Mouse (Mus musculus) frontal cortex, adult 2 months (tissue): Measurements from ENCODE around the gene Dmrt3. TPM values are rescaled to one million over a fixed set of nuclear protein-coding genes. Genes with fewer than 3 reads are reported as not detected.
A peak's percentile ranks its signal among the peaks of the same experiment; 100 is the strongest.

Experiments used
- DNase-seq, 2 experiments: peaks; one replicate each; pipeline ENCODE4 v3.0.0; 2022; ENCODE audit warnings: low spot score in 1 of 2; ENCODE audit errors: extremely low spot score in 1 of 2
- polyA plus RNA-seq: library from polyadenylated mRNA; depleted of rRNA; stranded (reverse); fragments of >200 nt; gene quantifications from 2 replicates; pipeline ENCODE4 v1.2.3, GENCODE M21; 2012

Gene Dmrt3
- polyA plus RNA-seq, 1 experiment, result not detected

- DNase-seq, result no peak
Measured at GRCm38 (mm10) chr19:25615889-25616288, 5.8 kb downstream of the Dmrt3 start.

DNA sequence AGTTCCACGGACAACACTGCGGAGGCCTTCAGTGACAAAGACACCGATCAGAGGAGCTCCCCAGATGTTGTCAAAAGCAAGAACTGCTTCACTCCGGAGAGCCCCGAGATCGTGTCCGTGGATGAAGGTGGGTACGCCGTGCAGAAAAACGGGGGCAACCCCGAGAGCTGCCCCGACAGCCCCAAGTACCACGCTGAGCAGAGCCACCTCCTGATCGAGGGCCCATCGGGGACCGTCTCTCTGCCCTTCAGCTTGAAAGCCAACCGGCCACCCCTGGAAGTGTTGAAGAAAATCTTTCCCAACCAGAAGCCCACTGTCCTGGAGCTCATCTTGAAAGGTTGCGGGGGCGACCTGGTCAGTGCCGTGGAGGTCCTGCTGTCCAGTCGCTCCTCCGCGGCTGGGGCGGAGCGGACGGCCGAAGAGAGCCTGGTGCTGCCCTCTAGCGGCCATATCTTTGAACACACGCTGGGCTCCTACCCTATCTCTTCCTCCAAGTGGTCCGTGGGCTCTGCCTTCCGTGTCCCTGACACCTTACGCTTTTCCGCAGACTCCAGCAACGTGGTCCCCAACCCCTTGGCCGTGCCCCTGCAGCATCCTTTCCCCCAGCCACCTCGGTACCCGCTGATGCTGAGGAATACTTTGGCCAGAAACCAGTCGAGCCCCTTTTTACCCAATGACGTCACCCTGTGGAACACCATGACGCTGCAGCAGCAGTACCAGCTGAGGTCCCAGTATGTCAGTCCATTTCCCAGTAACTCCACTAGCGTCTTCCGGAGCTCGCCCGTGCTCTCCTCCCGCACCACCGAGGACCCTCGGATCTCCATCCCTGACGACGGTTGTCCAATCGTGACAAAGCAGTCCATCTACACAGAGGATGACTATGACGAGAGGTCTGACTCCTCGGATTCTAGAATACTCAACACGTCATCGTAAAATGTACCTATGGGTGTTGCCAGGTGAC lies 12.5 kb downstream of the Dmrt3 start:
- DNase-seq, result peak in 1 of 2 experiments; percentile 71

DNA sequence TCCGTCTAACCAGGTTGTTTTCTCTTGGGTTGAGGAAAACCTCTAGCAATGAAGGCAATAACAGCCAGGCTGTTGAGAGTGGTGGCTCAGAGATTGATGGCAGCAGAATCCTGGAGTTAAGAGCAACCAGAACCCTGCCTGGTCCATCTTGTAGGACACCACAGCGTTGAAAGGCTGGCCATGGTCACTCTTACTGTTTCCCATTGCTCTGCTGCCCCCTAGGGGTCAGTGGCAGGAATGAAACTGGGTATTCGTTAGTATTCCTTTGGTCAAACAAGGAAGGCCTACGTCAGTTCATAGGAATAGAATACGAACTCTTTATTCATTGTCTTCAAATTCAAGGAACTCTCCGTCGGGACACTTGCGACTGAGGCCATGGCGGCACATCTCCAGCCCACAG lies 18.4 kb downstream of the Dmrt3 start:
- peak in 1 of 2 experiments; percentile 82 for DNase-seq

- no peak for DNase-seq
Measured at GRCm38 (mm10) chr19:25635119-25635518, 25.0 kb downstream of the Dmrt3 start.

GRCm38 (mm10) chr19:25635622-25636244 lies 25.6 kb downstream of the Dmrt3 start:
- DNase-seq, result peak; percentile 3 to 77

DNA sequence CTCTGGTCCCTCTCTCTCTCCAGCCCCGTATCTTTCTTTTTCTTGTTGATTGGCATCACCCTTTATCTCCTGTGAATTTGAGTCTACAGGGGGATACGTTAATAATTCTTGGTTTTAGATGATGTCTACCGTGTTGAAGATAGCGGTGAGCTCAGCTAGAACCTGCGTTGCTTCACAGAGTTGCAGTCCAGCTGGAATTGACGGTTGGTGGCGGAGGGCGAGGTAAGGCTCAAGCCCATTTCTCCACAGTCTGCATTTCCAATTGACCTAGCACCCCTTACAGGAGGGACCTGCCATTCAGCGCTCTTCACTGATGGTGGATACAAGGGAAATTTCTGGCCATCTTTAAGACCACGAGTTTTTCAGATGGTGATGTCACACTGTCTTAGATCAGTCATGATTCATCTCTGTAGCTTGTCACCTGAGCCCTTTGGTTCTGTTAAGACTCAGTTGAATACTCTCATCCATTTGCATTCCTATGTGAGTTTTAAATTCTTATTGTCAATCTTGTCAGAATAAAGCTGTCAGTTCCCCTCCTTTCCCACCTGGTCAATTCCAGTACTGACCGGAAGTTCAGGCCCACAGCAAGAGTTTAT lies 28.8 kb downstream of the Dmrt3 start:
- DNase-seq, result no peak

DNA sequence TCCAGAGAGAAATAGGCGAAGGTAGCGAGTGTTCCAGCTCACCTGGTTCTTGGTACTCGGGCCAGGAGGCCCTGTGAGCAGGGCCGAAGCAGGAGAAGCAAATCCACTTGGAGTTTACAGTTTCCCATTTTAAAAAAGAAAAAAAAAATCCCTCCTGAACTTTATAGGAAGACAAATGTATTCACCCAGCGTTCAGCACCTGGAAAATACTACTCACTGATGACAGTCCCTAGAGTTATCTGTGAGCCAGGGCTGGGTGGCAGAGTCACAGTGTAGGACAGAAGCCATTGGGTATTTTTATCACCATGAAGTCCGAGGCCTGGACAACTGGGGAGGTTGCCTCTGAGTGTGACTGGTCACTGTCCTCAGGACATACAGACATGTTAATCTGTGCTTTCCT lies 31.7 kb downstream of the Dmrt3 start:
- DNase-seq, result no peak

DNA sequence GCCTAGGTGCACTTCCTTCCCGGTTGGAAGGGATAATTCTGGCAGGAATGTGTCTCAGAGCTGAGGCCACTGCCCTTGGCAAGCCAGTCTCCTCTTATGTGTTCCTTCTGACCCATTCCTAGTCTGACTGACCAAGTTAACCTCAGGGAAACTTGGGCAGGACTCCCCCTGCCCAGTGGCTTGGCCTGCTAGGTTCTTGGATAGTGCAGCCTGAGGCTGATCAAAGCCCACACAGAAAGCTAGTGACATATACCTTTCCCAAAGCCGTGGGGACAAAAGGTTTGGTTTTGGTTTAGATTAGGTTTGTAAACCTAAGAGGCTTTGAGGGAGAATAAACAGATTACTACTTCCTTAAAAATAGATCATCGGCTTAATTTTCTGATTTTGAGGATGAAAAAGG lies 37.0 kb downstream of the Dmrt3 start:
- no peak for DNase-seq

DNA sequence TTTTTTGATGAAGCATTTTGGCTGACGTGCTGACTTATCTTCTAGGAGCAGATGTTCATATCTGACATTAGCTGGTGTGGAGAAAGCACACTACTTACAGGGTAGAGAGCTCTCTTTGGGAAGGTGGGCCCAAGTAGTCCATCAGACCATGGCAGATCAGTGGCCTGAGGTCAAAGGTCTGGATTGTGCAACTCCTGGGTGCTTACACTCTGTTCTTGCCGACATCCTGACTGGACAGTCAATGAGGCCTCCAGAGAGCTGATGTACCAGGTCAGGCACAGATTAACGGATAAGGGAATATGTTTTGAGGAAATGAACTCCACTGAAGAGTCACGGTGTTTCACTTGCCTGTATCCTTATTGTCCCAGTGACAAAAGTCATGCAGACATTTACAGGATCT lies 38.6 kb downstream of the Dmrt3 start:
- no peak for DNase-seq

DNA sequence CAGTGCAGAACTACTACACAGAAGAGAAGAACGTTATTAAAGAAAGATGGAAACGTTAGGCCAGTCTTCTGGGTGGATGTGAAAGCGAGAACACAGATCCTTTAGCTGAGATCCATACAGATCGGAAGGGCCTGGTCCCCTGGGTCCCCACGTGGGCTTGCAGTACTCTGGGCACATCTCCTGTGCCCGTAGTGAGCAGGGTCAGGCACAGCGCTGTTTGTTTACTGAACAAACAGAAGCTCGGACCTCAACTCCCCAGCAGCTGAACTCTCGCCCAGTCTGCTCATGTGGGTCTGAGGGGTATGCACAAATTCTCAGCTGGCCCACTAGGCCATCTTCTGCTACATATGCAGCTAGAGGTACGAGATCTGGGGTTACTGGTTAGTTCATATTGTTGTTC lies 40.4 kb downstream of the Dmrt3 start:
- no peak for DNase-seq

DNA sequence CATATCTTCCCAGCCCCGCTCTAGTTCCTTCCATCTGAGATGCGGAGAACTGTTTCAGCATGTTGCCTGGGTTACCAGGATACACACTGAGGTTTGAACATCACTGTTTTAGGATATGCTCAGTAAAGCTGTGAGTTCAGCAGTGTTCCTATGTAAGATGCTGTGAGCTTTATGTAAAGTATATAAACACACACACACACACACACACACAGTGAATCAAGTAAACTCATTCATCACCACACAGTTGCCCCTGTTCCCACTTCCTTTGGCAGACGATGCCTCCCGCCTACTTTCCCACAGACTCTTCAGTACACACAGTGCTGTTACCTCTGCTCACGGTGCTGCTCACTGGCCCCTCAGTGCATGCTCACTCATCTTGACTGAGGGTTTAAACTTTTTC lies 42.5 kb downstream of the Dmrt3 start:
- DNase-seq, result peak; percentile 1 to 18

- no peak for DNase-seq
Measured at GRCm38 (mm10) chr19:25654034-25654749, 44.1 kb downstream of the Dmrt3 start.

- no peak for DNase-seq
Measured at GRCm38 (mm10) chr19:25665486-25666339, 55.6 kb downstream of the Dmrt3 start.

- DNase-seq, result no peak
Measured at GRCm38 (mm10) chr19:25667836-25668235, 57.7 kb downstream of the Dmrt3 start.

DNA sequence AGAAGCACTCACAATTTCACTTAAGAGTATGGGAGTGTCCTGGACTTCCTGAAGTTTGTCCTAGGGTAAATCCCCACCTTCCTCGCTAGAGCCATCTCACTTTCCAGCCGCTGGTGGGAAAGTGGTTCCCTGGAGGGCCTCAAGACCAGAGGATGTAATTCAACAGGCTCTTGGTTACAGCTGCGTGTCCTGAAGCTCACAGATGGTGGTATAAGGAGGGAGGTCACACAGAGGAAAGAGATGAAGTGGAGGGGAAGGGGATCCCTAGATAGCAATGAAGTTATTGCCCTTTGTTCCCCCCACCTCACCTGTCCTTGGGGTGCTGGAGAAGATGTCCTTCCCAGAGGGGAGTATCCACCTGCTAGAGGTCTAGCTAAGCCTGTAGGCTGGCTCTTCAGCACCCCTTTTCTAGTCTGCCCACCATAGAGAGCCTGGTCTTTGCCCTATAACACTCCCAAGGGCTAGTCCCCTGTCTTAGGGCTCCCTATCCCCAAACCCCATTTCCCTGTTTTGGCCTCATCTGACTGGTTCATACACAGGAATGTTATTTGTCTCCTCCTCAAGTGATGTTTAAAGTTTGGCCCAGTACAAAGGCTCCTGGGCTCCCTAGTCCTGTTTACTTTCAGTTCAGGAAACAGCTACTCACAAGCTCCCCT lies 59.6 kb downstream of the Dmrt3 start:
- DNase-seq, result no peak

GRCm38 (mm10) chr19:25670571-25671285 lies 60.6 kb downstream of the Dmrt3 start:
- no peak for DNase-seq

- no peak for DNase-seq
Measured at GRCm38 (mm10) chr19:25671681-25672080, 61.6 kb downstream of the Dmrt3 start.

DNA sequence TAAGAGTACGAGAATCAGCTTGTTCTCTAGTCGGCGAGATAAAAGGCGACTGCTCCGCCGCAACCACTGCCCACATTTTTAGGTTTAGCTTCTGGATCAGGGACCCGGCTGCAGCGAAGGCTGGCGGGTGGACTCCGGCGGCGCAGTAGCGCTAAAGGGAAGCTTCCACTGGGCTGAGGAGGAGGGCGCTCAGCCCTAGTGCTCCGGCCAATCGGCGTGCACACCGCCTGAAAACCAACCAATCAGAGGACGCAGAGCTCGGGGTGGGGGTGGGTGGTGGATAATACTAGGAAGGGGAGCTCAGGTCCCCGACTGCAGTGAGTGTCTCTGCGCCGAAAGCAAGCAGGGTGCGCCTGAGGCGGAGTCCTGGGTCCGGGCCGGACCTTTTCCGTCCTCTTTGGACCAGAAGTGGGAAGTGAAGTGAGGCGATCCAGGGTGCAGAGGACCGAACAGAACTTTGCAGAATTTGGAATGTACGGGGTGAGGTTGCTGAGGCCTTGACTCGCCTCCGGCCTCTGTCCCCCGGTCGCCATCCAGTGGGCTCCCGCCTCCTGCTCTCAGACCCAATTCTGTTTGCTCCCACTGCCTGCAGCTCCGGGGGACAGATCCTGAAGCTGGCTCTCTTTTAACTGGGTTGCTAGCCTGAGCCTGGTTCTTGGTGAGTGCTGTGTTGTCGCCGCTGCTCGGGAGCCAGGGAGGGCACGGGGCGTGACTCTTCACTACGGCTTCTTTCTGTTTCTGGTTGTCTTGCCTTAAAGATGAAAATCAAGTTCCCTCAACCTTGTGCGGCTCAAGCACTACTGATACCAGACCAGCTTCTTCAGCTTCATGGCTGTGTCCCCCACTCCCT lies 62.2 kb downstream of the Dmrt3 start, which contains the start of gene Dmrt2:
TSS of gene Dmrt2 (plus strand) at position 311 of the 850 bp plus-strand sequence.
- DNase-seq, result peak in 1 of 2 experiments; percentile 37
